Comparison of ENCODE assay signal across 1 mouse cellular context in genomic region chr16:10834542-10834910, GRCm38 (mm10).
A peak's percentile ranks its signal among the peaks of the same experiment; 100 is the strongest.
TF ChIP-seq lines count a peak whose summit lies in the region.

No protein-coding gene starts in this region.

TF ChIP-seq in MEL, 35 proteins besides CTCF, POLR2A, EP300 and RAD21 (continued from another document):
- TF ChIP-seq MAFK (IDR thresholded peaks at IDR 0.05; ENCODE audit: borderline replicate concordance, low read depth, low read length) = no peak
- TF ChIP-seq RCOR1 (IDR thresholded peaks at IDR 0.05; ENCODE audit: low read depth, low read length) = peak; percentile 62; the same call in 1 of the 2 replicates
- TF ChIP-seq MAX (IDR thresholded peaks at IDR 0.05; ENCODE audit: low read length) = 0 out of 2 replicates have a peak, but pooled peaks have one; percentile 46
- TF ChIP-seq HCFC1 (IDR thresholded peaks at IDR 0.05; ENCODE audit: low read depth, low read length) = 0 out of 2 replicates have a peak, but pooled peaks have one; percentile 53
- no peak for TF ChIP-seq SIN3A (IDR thresholded peaks at IDR 0.05; ENCODE audit: low read length)
- TF ChIP-seq JUND (IDR thresholded peaks at IDR 0.05; ENCODE audit: low read depth, low read length) = no peak
- TF ChIP-seq E2F4 (IDR thresholded peaks at IDR 0.05; ENCODE audit: borderline replicate concordance, low read depth, low read length) = no peak
- TF ChIP-seq MYC (IDR thresholded peaks at IDR 0.05; ENCODE audit: low read depth, low read length) = peak; percentile 72; the same call in 1 of the 2 replicates
- no peak; the same call in 1 of the 2 replicates for TF ChIP-seq TCF12 (IDR thresholded peaks at IDR 0.05; ENCODE audit: low read depth, low read length)
- TF ChIP-seq TBP (IDR thresholded peaks at IDR 0.05; ENCODE audit: low read depth, low read length) = peak; percentile 18; the same call in 1 of the 2 replicates
- TF ChIP-seq ZKSCAN1 (IDR thresholded peaks at IDR 0.05; ENCODE audit: low read depth, low read length) = no peak
TF ChIP-seq in MEL: peak in this region for 6.
